Mouse (Mus musculus): ENCODE data around the gene Mageb18.
A peak's percentile ranks its signal among the peaks of the same experiment; 100 is the strongest.
"Not testable (repeated sequence)": the region's sequence is repeated elsewhere in the genome, so short reads cannot be mapped to it uniquely, and the experiment has no call there.

The Mageb18 gene

DNA sequence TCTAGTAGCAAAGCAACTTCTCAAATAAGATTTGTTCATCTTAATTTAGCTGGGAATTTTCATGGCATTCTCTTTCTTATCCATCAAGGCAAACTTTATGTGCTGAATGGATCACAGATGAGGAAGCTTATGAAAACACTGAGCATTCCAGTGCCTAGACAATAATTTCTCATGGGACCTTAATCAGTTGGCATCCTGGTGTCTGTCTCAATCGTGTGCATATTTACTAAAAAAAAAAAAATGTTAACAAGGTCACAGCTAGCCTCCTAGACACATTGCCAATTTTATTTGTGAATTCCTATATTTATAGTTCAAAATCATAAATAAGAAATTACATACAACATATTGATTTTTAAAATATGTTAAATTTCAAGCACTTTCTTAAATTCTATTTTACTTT is at the start of gene Mageb18:
TSS of gene Mageb18 (minus strand) at position 101 of the 400 bp plus-strand sequence.
- DNase-seq, result no peak

DNA sequence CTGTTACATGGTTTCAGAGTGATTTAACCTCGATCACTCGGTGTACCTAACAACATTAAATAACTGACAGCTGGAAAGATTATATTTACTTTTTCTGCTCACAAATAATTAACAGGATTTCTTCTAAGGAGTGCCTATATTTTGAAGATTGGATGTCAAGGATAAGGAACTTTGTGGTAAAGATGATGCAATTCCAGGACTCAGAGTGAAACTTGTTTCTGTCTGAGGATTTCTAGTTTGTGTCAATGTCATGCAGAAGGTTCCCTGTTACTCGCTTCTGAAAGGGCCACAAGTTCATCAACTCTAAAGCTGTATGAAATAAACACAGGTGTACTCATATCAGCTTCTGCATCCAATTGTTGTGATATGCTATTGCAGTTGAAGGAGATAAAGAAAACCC is 13.4 kb upstream of the Mageb18 start:
- no peak for DNase-seq

- DNase-seq, result no peak
These were observed 11.1 kb upstream of the Mageb18 start for GRCm38 (mm10) chrX:92610466-92610865.

DNA sequence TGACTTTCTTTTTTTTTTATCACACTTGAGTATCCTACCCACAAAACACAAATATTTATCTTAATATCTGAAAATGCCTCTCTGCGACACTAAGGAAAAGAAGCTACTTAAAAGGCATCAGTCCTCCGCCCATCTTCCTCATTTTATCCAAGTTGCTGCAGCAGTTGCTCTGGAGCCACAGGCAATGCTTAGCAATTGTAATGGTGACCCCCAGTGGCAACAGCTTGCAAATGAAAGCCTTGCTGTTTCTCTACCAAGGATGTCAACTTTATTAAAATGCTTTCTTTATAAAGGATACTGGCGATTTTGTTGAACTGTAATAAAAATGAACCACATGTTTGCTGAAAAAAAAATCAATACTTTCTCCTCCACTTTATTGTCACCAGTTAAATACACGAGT is 2.0 kb downstream of the Mageb18 start:
- no peak for DNase-seq

GRCm38 (mm10) chrX:92527826-92528225 is 71.5 kb downstream of the Mageb18 start:
- DNase-seq, result no peak

- DNase-seq, result no peak
These were observed 101.1 kb downstream of the Mageb18 start for GRCm38 (mm10) chrX:92498254-92498653.

- not testable (repeated sequence) for DNase-seq
These were observed 109.7 kb downstream of the Mageb18 start, which contains the start of gene Gm5941 for GRCm38 (mm10) chrX:92489649-92490048. Gene Gm5941, plus strand, starts transcription at chrX:92489949.

- DNase-seq, result no peak
These were observed 134.6 kb downstream of the Mageb18 start for GRCm38 (mm10) chrX:92464773-92465172.

GRCm38 (mm10) chrX:92460496-92460895 is 138.9 kb downstream of the Mageb18 start:
- no peak for DNase-seq

DNA sequence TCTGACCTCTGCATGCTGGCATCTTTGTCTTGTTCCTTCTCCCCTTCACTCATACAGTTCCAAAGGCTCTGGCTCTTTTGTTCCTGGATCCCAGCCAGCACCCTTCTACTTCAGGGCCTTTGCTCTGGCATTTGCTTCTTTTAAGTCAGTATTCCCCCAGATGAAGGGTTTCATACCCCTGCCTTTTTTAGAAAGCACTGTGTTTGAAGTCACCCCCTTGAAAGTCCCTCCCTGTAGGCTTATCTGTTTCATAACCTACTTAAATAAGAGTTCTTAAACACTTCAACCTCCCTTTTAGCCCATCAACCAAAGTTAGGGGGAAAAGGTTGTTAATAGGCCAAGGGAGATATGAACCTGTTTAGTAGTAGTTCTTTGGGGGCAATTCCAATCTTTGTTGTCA is 212.0 kb downstream of the Mageb18 start:
- DNase-seq, result no peak

DNA sequence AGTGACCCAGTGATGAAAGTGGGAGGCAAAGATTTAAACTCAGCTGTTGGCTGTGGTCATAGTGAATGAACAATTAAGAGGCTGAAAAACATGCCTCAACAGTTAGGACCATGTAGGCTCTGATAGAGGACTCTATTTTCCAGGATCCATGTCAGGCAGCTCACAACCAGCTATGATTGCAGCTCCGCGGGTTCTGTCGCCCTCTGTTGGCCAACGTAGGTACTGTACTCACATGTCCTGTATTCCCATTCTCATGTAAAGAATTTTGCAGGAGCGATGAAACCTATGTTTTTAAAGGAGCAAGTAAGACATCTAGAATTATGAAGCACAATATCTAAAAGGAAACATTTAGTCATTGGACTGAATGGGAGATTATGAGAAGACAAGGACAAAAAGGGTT is 256.4 kb downstream of the Mageb18 start:
- DNase-seq, result peak; percentile 6

DNA sequence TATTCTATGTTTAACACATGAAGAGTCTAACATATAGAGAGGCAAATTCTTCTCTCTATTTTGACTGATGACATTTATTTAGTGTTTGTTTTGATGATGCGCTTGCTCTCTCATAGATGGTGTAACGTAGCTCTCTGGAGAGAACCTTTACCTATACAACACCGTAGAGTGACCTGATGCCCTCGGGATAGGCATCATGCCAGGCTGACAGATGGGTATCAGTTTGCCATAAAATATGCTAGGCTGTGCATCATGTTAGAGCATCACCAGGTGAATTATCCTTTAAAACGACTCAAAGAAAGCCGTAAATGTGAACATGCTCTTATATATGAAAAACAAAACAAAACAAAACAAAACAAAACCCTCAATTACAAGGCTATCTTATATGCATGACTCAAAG is 258.5 kb downstream of the Mageb18 start:
- DNase-seq, result no peak

DNA sequence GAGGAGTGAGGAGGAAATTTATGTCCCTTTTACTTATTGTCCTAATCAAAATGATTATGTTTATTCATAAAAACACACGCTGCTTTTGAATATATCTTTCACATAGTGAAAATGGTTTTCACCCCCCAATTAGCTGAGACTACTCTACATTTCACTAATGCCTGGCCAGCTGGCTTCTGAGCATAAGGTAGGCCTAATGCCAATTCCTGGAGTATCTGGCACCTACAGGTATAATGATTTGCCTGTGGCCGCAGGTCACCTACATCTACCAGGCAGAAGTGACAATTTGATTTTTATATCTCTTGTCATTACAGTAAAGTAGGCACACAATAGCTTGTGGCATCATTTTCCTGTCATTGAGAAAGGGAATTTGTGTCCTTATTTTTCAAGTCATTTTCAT is 259.8 kb downstream of the Mageb18 start:
- DNase-seq, result peak; percentile 1

DNA sequence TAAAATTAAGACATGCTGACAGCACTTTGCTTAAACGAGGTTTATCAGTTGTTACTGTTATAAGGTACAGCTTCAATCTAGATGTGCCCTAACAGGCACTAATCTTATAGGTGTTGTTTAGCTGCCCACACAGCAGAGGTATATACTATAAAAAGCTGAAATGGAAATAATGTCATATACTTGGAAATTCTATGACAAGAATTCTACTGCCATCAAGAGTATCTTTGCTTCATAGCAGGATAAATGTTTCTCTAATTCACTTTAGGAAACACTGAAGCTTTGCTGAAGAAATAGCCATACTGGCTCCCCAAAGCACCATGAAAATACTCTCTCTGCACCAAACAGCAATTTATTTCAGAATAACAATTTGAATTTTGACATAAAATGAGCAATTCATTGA is 265.9 kb downstream of the Mageb18 start:
- DNase-seq, result no peak

- no peak for DNase-seq
These were observed 275.8 kb downstream of the Mageb18 start for GRCm38 (mm10) chrX:92323599-92323998.

- DNase-seq, result no peak
These were observed 318.8 kb downstream of the Mageb18 start for GRCm38 (mm10) chrX:92280619-92281018.

Measured in cerebellum, adult 11 months (tissue).